Mouse (Mus musculus) neural tube, embryonic 13.5 days (tissue): Measurements from ENCODE around the gene Ugt1a5. TPM values are rescaled to one million over a fixed set of nuclear protein-coding genes. Genes with fewer than 3 reads are reported as not detected.

Experiments
- ATAC-seq: fragments of 200-750 bp; cut with Nextera tagmentation; 2 replicates; pipeline ENCODE4 v1.8.0; 2017; ENCODE audit warnings: low read depth, mild to moderate bottlenecking, moderate TSS enrichment, moderate library complexity
- H3K27ac ChIP-seq: fragments of 300-500 bp; sonication (generic); replicated peaks from 2 replicates; pipeline ENCODE4 v1.5.1; 2015; ENCODE audit warnings: moderate library complexity, mild to moderate bottlenecking, inconsistent platforms
- H3K27me3 ChIP-seq: fragments of 300-500 bp; sonication (generic); 2 replicates; pipeline ENCODE4 v1.6.1; 2015; ENCODE audit warnings: mild to moderate bottlenecking, inconsistent platforms
- H3K36me3 ChIP-seq: fragments of 300-500 bp; sonication (generic); 2 replicates; pipeline ENCODE4 v1.6.1; 2015; ENCODE audit warnings: mild to moderate bottlenecking, inconsistent platforms
- H3K4me1 ChIP-seq: fragments of 300-500 bp; sonication (generic); replicated peaks from 2 replicates; pipeline ENCODE4 v1.6.1; 2015; ENCODE audit warnings: inconsistent platforms
- H3K4me2 ChIP-seq: fragments of 300-500 bp; sonication (generic); 2 replicates; pipeline ENCODE4 v1.6.1; 2015; ENCODE audit warnings: inconsistent platforms, mild to moderate bottlenecking, moderate library complexity
- H3K4me3 ChIP-seq: fragments of 300-500 bp; sonication (generic); 2 replicates; pipeline ENCODE4 v1.5.1; 2015; ENCODE audit warnings: mild to moderate bottlenecking, inconsistent platforms
- H3K9ac ChIP-seq: fragments of 300-500 bp; sonication (generic); 2 replicates; pipeline ENCODE4 v1.6.1; 2015; ENCODE audit warnings: moderate library complexity, mild to moderate bottlenecking, inconsistent platforms
- H3K9me3 ChIP-seq: fragments of 300-500 bp; sonication (generic); 2 replicates; pipeline ENCODE4 v1.6.1; 2016; ENCODE audit warnings: inconsistent platforms
- WGBS: fragments of 180-500 bp; shearing (Covaris S2); methylation state at CpG from one replicate; pipeline ENCODE4 v1.1.7; 2015; 5-methylcytosine and 5-hydroxymethylcytosine counted together
- polyA plus RNA-seq: library from polyadenylated mRNA; unstranded; fragments of >200 nt; fragmentation: Nextera tagmentation; extraction: Ambion mirVana; gene quantifications from 2 replicates; pipeline ENCODE4 v1.2.1, GENCODE M21; 2015

Gene Ugt1a5
- polyA plus RNA-seq, 1 experiment from 2014 or later: not detected

- WGBS: 85% methylated on average over 7 of the region's 7 CpGs
Observed at GRCm38 (mm10) chr1:88261706-88262105, 95.9 kb downstream of the Ugt1a5 start.

GRCm38 (mm10) chr1:88262255-88262654, 96.4 kb downstream of the Ugt1a5 start:
- no peak overlapping the region for H3K4me2 ChIP-seq
- H3K4me1 ChIP-seq: peaks cover 25% of the 10 kb centered on the region
- H3K4me3 ChIP-seq: no peak overlapping the region
- H3K36me3 ChIP-seq: peaks cover 82% of the 10 kb centered on the region
- no peak overlapping the region for H3K27ac ChIP-seq
- H3K9ac ChIP-seq: no peak overlapping the region
- WGBS: 77% methylated on average over 4 of the region's 4 CpGs
- H3K27me3 ChIP-seq: no peaks in the 10 kb centered on the region
- ATAC-seq: no peak
- H3K9me3 ChIP-seq: peaks cover 19% of the 10 kb centered on the region

More at GRCm38 (mm10) chr1:88261706-88262105, 95.9 kb downstream of the Ugt1a5 start:
- no peaks in the 10 kb centered on the region for H3K27me3 ChIP-seq
- ATAC-seq: no peak
- H3K9me3 ChIP-seq: peaks cover 24% of the 10 kb centered on the region
- peaks cover 25% of the 10 kb centered on the region for H3K4me1 ChIP-seq
- no peak overlapping the region for H3K4me3 ChIP-seq
- no peak overlapping the region for H3K9ac ChIP-seq
- no peak overlapping the region for H3K4me2 ChIP-seq
- H3K36me3 ChIP-seq: peaks cover 76% of the 10 kb centered on the region
- no peak overlapping the region for H3K27ac ChIP-seq

GRCm38 (mm10) chr1:88262961-88263360, 97.1 kb downstream of the Ugt1a5 start:
- H3K4me2 ChIP-seq: no peak overlapping the region
- H3K4me1 ChIP-seq: peaks cover 25% of the 10 kb centered on the region
- peaks cover 89% of the 10 kb centered on the region for H3K36me3 ChIP-seq
- H3K4me3 ChIP-seq: no peak overlapping the region
- no peak overlapping the region for H3K27ac ChIP-seq
- 79% methylated on average over 6 of the region's 6 CpGs for WGBS
- no peak for ATAC-seq
- H3K9ac ChIP-seq: no peak overlapping the region
- H3K27me3 ChIP-seq: no peaks in the 10 kb centered on the region
- H3K9me3 ChIP-seq: peaks cover 12% of the 10 kb centered on the region

GRCm38 (mm10) chr1:88263778-88264177, 98.0 kb downstream of the Ugt1a5 start:
- ATAC-seq: no peak
- H3K4me1 ChIP-seq: peaks cover 25% of the 10 kb centered on the region
- WGBS: 92% methylated on average over 5 of the region's 5 CpGs
- no peak overlapping the region for H3K4me2 ChIP-seq
- H3K27ac ChIP-seq: no peak overlapping the region
- no peak overlapping the region for H3K9ac ChIP-seq
- H3K36me3 ChIP-seq: peaks cover 97% of the 10 kb centered on the region
- H3K4me3 ChIP-seq: no peak overlapping the region
- no peaks in the 10 kb centered on the region for H3K27me3 ChIP-seq
- H3K9me3 ChIP-seq: 0 out of 2 replicates have a peak, but pooled peaks cover 5% of the 10 kb centered on the region

- H3K4me3 ChIP-seq: no peak overlapping the region
- H3K4me2 ChIP-seq: no peak overlapping the region
- WGBS: 90% methylated on average over 7 of the region's 7 CpGs
- H3K36me3 ChIP-seq: peaks cover 100% of the 10 kb centered on the region
- no peak overlapping the region for H3K27ac ChIP-seq
- H3K27me3 ChIP-seq: no peaks in the 10 kb centered on the region
- 0 out of 2 replicates have a peak, but pooled peaks cover 5% of the 10 kb centered on the region for H3K9me3 ChIP-seq
- ATAC-seq: no peak
- H3K4me1 ChIP-seq: peaks cover 22% of the 10 kb centered on the region
- no peak overlapping the region for H3K9ac ChIP-seq
Observed at GRCm38 (mm10) chr1:88264237-88264868, 98.5 kb downstream of the Ugt1a5 start.

GRCm38 (mm10) chr1:88264869-88265240, 99.0 kb downstream of the Ugt1a5 start:
- Histone ChIP-seq H3K4me3 (no peak overlapping the region), H3K27ac (no peak overlapping the region), H3K4me1 (peaks cover 17% of the 10 kb centered on the region), H3K36me3 (peaks cover 100% of the 10 kb centered on the region), H3K9me3 (0 out of 2 replicates have a peak, but pooled peaks cover 5% of the 10 kb centered on the region), H3K9ac (no peak overlapping the region), H3K27me3 (no peaks in the 10 kb centered on the region), H3K4me2 (no peak overlapping the region)
- WGBS: 80% methylated on average over 4 of the region's 4 CpGs
- no peak for ATAC-seq

GRCm38 (mm10) chr1:88266123-88266522, 100.3 kb downstream of the Ugt1a5 start:
- ATAC-seq: no peak
- no peak overlapping the region for H3K4me3 ChIP-seq
- peaks cover 90% of the 10 kb centered on the region for H3K36me3 ChIP-seq
- H3K27me3 ChIP-seq: no peaks in the 10 kb centered on the region
- 88% methylated on average over 13 of the region's 13 CpGs for WGBS
- H3K27ac ChIP-seq: no peak overlapping the region
- H3K9me3 ChIP-seq: 0 out of 2 replicates have a peak, but pooled peaks cover 5% of the 10 kb centered on the region
- peaks cover 12% of the 10 kb centered on the region for H3K4me1 ChIP-seq
- H3K4me2 ChIP-seq: no peak overlapping the region
- no peak overlapping the region for H3K9ac ChIP-seq

GRCm38 (mm10) chr1:88267489-88267888, 101.7 kb downstream of the Ugt1a5 start:
- Histone ChIP-seq H3K4me3 (no peak overlapping the region), H3K36me3 (peaks cover 87% of the 10 kb centered on the region), H3K4me1 (peaks cover 3% of the 10 kb centered on the region), H3K4me2 (no peak overlapping the region), H3K27me3 (no peaks in the 10 kb centered on the region), H3K9ac (no peak overlapping the region), H3K27ac (no peak overlapping the region), H3K9me3 (0 out of 2 replicates have a peak, but pooled peaks cover 5% of the 10 kb centered on the region)
- WGBS: 92% methylated on average over 6 of the region's 6 CpGs
- no peak for ATAC-seq

- Histone ChIP-seq H3K4me1 (no peaks in the 10 kb centered on the region), H3K4me3 (no peak overlapping the region), H3K27ac (no peak overlapping the region), H3K4me2 (no peak overlapping the region), H3K36me3 (peaks cover 86% of the 10 kb centered on the region), H3K9ac (no peak overlapping the region), H3K27me3 (no peaks in the 10 kb centered on the region), H3K9me3 (0 out of 2 replicates have a peak, but pooled peaks cover 5% of the 10 kb centered on the region)
- ATAC-seq: no peak
- 89% methylated on average over 6 of the region's 6 CpGs for WGBS
Observed at GRCm38 (mm10) chr1:88268070-88268469, 102.3 kb downstream of the Ugt1a5 start.

Other genes with a start within 250 kb of the Ugt1a5 start
- 20.8 and 24.2 TPM in 2 replicates for gene Usp40, start 157.5 kb upstream of the Ugt1a5 start, polyA plus RNA-seq
- gene Ugt1a10, start 110.6 kb upstream of the Ugt1a5 start, polyA plus RNA-seq: not detected in 2 replicates
- gene Ugt1a9, start 95.2 kb upstream of the Ugt1a5 start, polyA plus RNA-seq: not detected in 2 replicates
- not detected in 2 replicates for gene Ugt1a8, start 78.2 kb upstream of the Ugt1a5 start, polyA plus RNA-seq
- 1.0 and 1.6 TPM in 2 replicates for gene Ugt1a7c, start 71.0 kb upstream of the Ugt1a5 start, polyA plus RNA-seq
- gene Ugt1a6b, start 62.8 kb upstream of the Ugt1a5 start, polyA plus RNA-seq: not detected in 2 replicates
- gene Ugt1a6a, start 31.2 kb upstream of the Ugt1a5 start, polyA plus RNA-seq: 2.4 and 2.6 TPM in 2 replicates
- gene Ugt1a2, start 34.6 kb downstream of the Ugt1a5 start, polyA plus RNA-seq: not detected in 2 replicates
- 16.9 and 18.7 TPM in 2 replicates for gene Dnajb3, start 39.8 kb downstream of the Ugt1a5 start, polyA plus RNA-seq
- not detected in 2 replicates for gene Ugt1a1, start 45.9 kb downstream of the Ugt1a5 start, polyA plus RNA-seq
- gene Mroh2a, start 61.0 kb downstream of the Ugt1a5 start, polyA plus RNA-seq: 0.58 and 0.68 TPM in 2 replicates
- gene Hjurp, start 111.6 kb downstream of the Ugt1a5 start, polyA plus RNA-seq: 69.9 and 74.0 TPM in 2 replicates
- 0.07 TPM in 1 of 2 replicates, not detected in the other for gene Trpm8, start 111.6 kb downstream of the Ugt1a5 start, polyA plus RNA-seq
- 0.54 TPM in 1 of 2 replicates, not detected in the other for gene Spp2, start 240.9 kb downstream of the Ugt1a5 start, polyA plus RNA-seq